Mouse (Mus musculus): ENCODE results near the gene Pnliprp1.

GRCm38 (mm10) chr19:58708611-58709010 lies 20.1 kb upstream of the Pnliprp1 start:
- no peak for TF ChIP-seq CTCF (IDR thresholded peaks at IDR 0.05)
- TF ChIP-seq EP300 (IDR thresholded peaks at IDR 0.05), result no peak

Measured in lung, postnatal 0 days (tissue).